Mouse (Mus musculus): ENCODE data around the gene Hemgn. TPM values are rescaled to one million over a fixed set of nuclear protein-coding genes. Genes with fewer than 3 reads are reported as not detected.

Hemgn gene
- polyA plus RNA-seq, 1 experiment from 2014 or later = 0.22 TPM

- Histone ChIP-seq H3K4me3 (no peak overlapping the region), H3K4me1 (replicated peaks) (peaks cover 26% of the 10 kb centered on the region), H3K27me3 (no peaks in the 10 kb centered on the region), H3K36me3 (no peaks in the 10 kb centered on the region), H3K9me3 (no peaks in the 10 kb centered on the region), H3K9ac (no peak overlapping the region), H3K27ac (no peak overlapping the region), H3K4me2 (no peak overlapping the region)
- 33% methylated on average over 6 of the region's 6 CpGs for WGBS
- ATAC-seq (ENCODE audit: low FRiP score) = no peak
These were observed 35.6 kb upstream of the Hemgn start for GRCm38 (mm10) chr4:46448886-46449285.

GRCm38 (mm10) chr4:46447461-46447860 lies 34.2 kb upstream of the Hemgn start:
- no peaks in the 10 kb centered on the region for H3K27me3 ChIP-seq
- H3K9me3 ChIP-seq = no peaks in the 10 kb centered on the region
- H3K4me3 ChIP-seq = no peak overlapping the region
- WGBS = 70% methylated on average over 1 of the region's 1 CpGs
- H3K9ac ChIP-seq = no peak overlapping the region
- ATAC-seq (ENCODE audit: low FRiP score) = no peak
- no peak overlapping the region for H3K27ac ChIP-seq
- no peaks in the 10 kb centered on the region for H3K36me3 ChIP-seq
- H3K4me1 ChIP-seq (replicated peaks) = peaks cover 12% of the 10 kb centered on the region
- H3K4me2 ChIP-seq = no peak overlapping the region

DNA sequence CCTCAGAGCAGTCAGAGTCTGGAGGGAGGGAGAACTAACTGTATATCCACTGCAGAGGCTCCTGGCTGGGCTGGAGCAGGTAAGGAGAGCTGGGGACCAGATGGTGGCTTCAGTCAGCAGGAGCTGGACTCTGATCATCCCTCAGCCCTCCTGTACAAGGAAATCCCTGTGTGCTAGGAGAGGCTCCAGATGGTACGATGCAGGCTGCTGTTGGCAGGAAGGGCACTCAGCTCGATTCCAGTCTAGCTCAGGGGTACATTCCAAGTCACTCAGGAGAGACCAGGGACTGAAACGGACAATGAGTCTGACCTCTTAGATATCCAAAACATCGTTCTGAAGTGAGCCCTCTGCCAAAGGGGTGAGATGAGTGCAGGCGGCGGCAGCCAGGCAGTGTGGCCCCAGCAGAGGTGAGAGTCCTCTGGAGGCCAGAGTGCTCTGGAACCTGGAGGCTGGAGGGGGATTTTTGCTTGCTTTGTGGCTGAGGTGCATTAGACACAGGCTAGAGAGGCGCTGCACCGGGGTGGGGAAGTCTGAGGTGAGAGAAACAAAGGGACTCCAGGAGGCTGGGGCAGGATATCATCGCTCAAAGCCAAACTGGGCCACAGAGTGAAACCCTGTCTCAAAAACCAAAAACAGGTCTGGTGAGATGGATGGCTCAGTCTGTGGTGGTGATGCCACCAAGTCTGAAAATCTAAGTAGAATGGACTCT lies 32.1 kb upstream of the Hemgn start:
- Histone ChIP-seq H3K27ac (no peak overlapping the region), H3K36me3 (no peaks in the 10 kb centered on the region), H3K4me3 (no peak overlapping the region), H3K27me3 (no peaks in the 10 kb centered on the region), H3K4me1 (replicated peaks) (peaks cover 8% of the 10 kb centered on the region), H3K9ac (no peak overlapping the region), H3K4me2 (no peak overlapping the region), H3K9me3 (no peaks in the 10 kb centered on the region)
- ATAC-seq (ENCODE audit: low FRiP score) = no peak
- WGBS = 46% methylated on average over 9 of the region's 9 CpGs

DNA sequence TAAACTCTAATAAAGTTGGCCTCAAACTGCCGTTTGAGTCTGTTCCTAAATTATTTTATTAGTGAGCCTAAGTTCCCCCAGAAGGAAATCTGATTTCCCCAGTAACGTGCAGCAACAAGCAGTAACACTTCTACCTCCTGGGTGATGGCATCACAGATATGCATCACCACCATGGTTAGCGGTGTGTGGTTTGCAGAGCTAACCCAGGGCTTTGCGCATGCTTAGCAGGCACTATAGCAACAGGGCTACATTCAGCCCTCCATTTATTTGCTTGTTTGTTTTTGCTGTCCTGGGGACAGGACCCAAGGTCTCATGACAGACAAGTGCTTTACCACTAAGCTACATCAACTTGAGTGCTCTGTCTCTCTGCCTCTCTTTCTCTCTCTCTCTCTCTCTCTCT lies 29.2 kb upstream of the Hemgn start:
- H3K4me3 ChIP-seq = no peak overlapping the region
- no peak for ATAC-seq (ENCODE audit: low FRiP score)
- WGBS = 81% methylated on average over 4 of the region's 4 CpGs
- no peaks in the 10 kb centered on the region for H3K27me3 ChIP-seq
- H3K4me1 ChIP-seq (replicated peaks) = no peaks in the 10 kb centered on the region
- H3K4me2 ChIP-seq = no peak overlapping the region
- H3K9ac ChIP-seq = no peak overlapping the region
- H3K27ac ChIP-seq = no peak overlapping the region
- H3K36me3 ChIP-seq = no peaks in the 10 kb centered on the region
- H3K9me3 ChIP-seq = no peaks in the 10 kb centered on the region

DNA sequence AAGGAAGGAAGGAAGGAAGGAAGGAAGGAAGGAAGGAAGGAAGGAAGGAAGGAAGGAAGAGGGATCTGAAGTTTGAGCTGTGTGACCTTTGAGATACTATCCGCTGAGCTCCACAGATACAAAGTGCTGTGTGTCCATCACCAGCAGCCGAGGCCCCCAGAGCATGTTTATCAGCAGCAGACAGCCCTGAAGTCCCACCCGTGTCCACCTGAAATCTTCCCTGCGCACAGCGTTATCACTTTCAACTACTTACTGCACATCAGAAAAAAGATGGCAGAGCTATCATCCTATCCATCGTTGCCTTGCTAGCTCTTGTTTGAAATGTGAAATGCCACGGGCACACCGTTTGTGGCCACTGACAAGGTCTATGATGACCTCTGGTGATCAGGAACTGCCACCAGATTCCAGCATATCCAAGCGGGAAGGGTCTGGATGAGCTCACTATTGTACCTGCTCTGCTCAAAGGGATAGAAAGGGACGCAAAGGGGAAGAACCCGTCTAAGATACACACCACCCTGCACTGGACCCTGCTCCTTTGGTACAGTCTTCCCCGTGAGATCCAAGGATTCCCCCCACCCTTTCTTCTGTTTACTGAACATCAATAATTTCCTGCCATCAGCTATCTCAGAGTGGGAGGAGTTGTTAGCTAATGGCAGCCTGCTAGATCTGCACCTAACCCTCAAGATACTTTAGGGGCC lies 19.2 kb upstream of the Hemgn start:
- H3K4me2 ChIP-seq = no peak overlapping the region
- no peak overlapping the region for H3K27ac ChIP-seq
- H3K27me3 ChIP-seq = no peaks in the 10 kb centered on the region
- H3K9me3 ChIP-seq = no peaks in the 10 kb centered on the region
- no peak for ATAC-seq (ENCODE audit: low FRiP score)
- H3K4me3 ChIP-seq = no peak overlapping the region
- 89% methylated on average over 12 of the region's 12 CpGs for WGBS
- H3K9ac ChIP-seq = no peak overlapping the region
- H3K36me3 ChIP-seq = no peaks in the 10 kb centered on the region
- peaks cover 6% of the 10 kb centered on the region; the same call in 1 of the 2 replicates for H3K4me1 ChIP-seq (replicated peaks)

DNA sequence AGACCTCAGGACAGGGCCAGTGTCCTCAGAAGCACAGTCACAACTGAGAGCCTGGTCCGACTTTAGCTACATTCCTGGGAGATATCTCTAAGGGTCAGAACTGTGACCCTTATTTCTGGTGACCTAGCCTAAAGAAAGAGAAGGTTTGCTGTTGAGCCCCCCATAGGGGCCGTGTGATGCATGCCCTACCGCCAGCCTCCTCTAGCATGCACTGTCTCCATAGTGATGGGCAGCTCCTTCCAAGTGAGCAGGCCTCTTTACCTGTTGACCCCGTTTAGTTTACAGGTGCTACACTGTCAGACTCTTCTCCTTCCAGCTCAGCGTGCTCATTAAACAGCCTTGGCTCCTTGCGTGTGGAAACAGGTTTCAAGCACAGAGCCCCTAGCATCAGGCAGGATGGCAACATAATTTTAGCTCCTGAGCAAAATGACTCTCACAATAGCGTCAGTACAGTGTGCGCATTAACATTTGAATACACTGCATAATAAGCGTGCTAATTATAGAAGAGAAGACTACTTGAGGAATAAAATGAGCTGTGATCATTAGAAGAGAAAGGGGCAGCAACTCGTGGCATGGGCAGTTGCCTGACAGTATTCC lies 15.7 kb upstream of the Hemgn start:
- H3K36me3 ChIP-seq = no peaks in the 10 kb centered on the region
- H3K4me2 ChIP-seq = no peak overlapping the region
- H3K4me3 ChIP-seq = no peak overlapping the region
- 34% methylated on average over 10 of the region's 10 CpGs for WGBS
- ATAC-seq (ENCODE audit: low FRiP score) = no peak
- no peaks in the 10 kb centered on the region for H3K27me3 ChIP-seq
- no peak overlapping the region for H3K27ac ChIP-seq
- no peak overlapping the region for H3K9ac ChIP-seq
- peaks cover 6% of the 10 kb centered on the region; the same call in 1 of the 2 replicates for H3K4me1 ChIP-seq (replicated peaks)
- no peaks in the 10 kb centered on the region for H3K9me3 ChIP-seq

- ATAC-seq (ENCODE audit: low FRiP score) = no peak
- Histone ChIP-seq H3K4me1 (replicated peaks) (no peaks in the 10 kb centered on the region), H3K4me2 (no peak overlapping the region), H3K9ac (no peak overlapping the region), H3K27ac (no peak overlapping the region), H3K9me3 (no peaks in the 10 kb centered on the region), H3K4me3 (no peak overlapping the region), H3K36me3 (no peaks in the 10 kb centered on the region), H3K27me3 (no peaks in the 10 kb centered on the region)
- 87% methylated on average over 8 of the region's 8 CpGs for WGBS
These were observed 9.3 kb upstream of the Hemgn start for GRCm38 (mm10) chr4:46422625-46423024.

- 89% methylated on average over 9 of the region's 9 CpGs for WGBS
- Histone ChIP-seq H3K9ac (no peak overlapping the region), H3K27ac (no peak overlapping the region), H3K4me1 (replicated peaks) (no peaks in the 10 kb centered on the region), H3K4me3 (no peak overlapping the region), H3K9me3 (no peaks in the 10 kb centered on the region), H3K36me3 (no peaks in the 10 kb centered on the region), H3K4me2 (no peak overlapping the region), H3K27me3 (no peaks in the 10 kb centered on the region)
- no peak for ATAC-seq (ENCODE audit: low FRiP score)
These were observed 5.5 kb upstream of the Hemgn start for GRCm38 (mm10) chr4:46418851-46419250.

DNA sequence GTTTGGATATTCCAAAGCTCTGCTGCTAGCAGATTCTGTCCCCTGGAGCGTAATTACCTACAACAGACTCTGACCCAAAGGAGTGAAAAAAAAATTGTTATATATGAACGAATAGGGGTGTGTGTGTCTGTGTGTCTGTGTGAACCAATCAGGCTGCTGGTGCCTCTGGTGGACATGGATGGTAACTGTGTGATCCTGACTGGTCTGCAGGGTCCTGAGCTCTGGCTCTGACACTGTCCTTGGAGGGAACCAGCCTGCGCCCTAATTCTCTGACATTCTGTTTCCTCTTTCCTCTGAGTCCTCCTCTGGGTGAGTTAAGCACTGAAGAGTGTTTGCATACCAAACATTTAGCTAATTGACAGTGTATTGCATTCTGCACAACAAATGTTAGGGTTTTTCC lies 4.2 kb upstream of the Hemgn start:
- no peaks in the 10 kb centered on the region for H3K36me3 ChIP-seq
- WGBS = 69% methylated on average over 3 of the region's 3 CpGs
- no peak for ATAC-seq (ENCODE audit: low FRiP score)

DNA sequence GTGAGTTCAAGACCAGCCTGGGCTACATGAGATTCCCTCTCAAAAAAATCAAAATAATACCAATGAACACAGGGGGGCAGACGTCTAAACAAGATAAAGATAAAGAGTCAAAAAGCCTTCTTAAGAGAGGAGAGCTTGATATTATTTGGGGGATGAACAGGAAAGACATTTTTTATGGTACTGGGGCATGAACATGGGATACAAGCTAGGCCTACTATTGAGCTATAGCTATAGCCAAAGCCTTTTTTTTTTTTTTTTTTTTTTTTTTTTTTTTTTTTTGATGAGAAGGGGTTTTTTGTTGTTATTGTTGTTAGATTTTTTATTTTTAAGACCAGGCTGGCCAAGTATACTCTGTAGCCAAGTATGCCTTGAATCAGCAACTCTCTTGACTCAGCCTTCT lies 1.2 kb downstream of the Hemgn start:
- Histone ChIP-seq H3K27me3 (0 out of 2 replicates have a peak, but pooled peaks cover 3% of the 10 kb centered on the region), H3K9me3 (no peaks in the 10 kb centered on the region), H3K36me3 (no peaks in the 10 kb centered on the region), H3K9ac (no peak overlapping the region), H3K4me1 (replicated peaks) (no peaks in the 10 kb centered on the region), H3K4me2 (no peak overlapping the region), H3K4me3 (no peak overlapping the region), H3K27ac (no peak overlapping the region)
- 69% methylated on average over 1 of the region's 1 CpGs for WGBS
- no peak for ATAC-seq (ENCODE audit: low FRiP score)

More for the DNA sequence above, 4.2 kb upstream of the Hemgn start:
- H3K9ac ChIP-seq = no peak overlapping the region
- no peaks in the 10 kb centered on the region for H3K9me3 ChIP-seq
- H3K27me3 ChIP-seq = 0 out of 2 replicates have a peak, but pooled peaks cover 3% of the 10 kb centered on the region
- H3K4me2 ChIP-seq = no peak overlapping the region
- no peak overlapping the region for H3K27ac ChIP-seq
- no peaks in the 10 kb centered on the region for H3K4me1 ChIP-seq (replicated peaks)
- H3K4me3 ChIP-seq = no peak overlapping the region

- H3K27me3 ChIP-seq = 0 out of 2 replicates have a peak, but pooled peaks cover 3% of the 10 kb centered on the region
- no peak for ATAC-seq (ENCODE audit: low FRiP score)
- H3K9ac ChIP-seq = no peak overlapping the region
- no peak overlapping the region for H3K4me2 ChIP-seq
- no peaks in the 10 kb centered on the region for H3K9me3 ChIP-seq
- H3K4me1 ChIP-seq (replicated peaks) = no peaks in the 10 kb centered on the region
- H3K27ac ChIP-seq = no peak overlapping the region
- no peaks in the 10 kb centered on the region for H3K36me3 ChIP-seq
- no peak overlapping the region for H3K4me3 ChIP-seq
- whole genome bisulfite sequencing = 83% methylated on average over 6 of the region's 6 CpGs
These were observed 1.8 kb downstream of the Hemgn start for GRCm38 (mm10) chr4:46411489-46411888.

GRCm38 (mm10) chr4:46410677-46411076 lies 2.6 kb downstream of the Hemgn start:
- no peak overlapping the region for H3K9ac ChIP-seq
- WGBS = 92% methylated on average over 5 of the region's 5 CpGs
- no peaks in the 10 kb centered on the region for H3K9me3 ChIP-seq
- no peaks in the 10 kb centered on the region for H3K36me3 ChIP-seq
- no peak overlapping the region for H3K4me2 ChIP-seq
- H3K27me3 ChIP-seq = 0 out of 2 replicates have a peak, but pooled peaks cover 3% of the 10 kb centered on the region
- no peak for ATAC-seq (ENCODE audit: low FRiP score)
- H3K4me1 ChIP-seq (replicated peaks) = no peaks in the 10 kb centered on the region
- H3K27ac ChIP-seq = no peak overlapping the region
- H3K4me3 ChIP-seq = no peak overlapping the region

All from hindbrain, embryonic 13.5 days (tissue).